Mouse (Mus musculus) layer of hippocampus, adult 2 months (tissue): ENCODE results near the gene Nnat. TPM values are rescaled to one million over a fixed set of nuclear protein-coding genes. Genes with fewer than 3 reads are reported as not detected.
"Not testable (repeated sequence)": the region's sequence is repeated elsewhere in the genome, so short reads cannot be mapped to it uniquely, and the experiment has no call there.

ENCODE experiments used
- DNase-seq, 2 experiments: peaks; one replicate each; pipeline ENCODE4 v3.0.0; 2022; ENCODE audit warnings: low spot score in 2 of 2
- H3K27ac ChIP-seq: fragments of 200-600 bp; 2 replicates; pipeline ENCODE4 v1.8.1; 2022
- H3K4me3 ChIP-seq: fragments of 200-600 bp; 2 replicates; pipeline ENCODE4 v1.8.1; 2022; ENCODE audit warnings: mild to moderate bottlenecking
- CTCF ChIP-seq: fragments of 200-600 bp; conservative IDR thresholded peaks from 2 replicates; pipeline ENCODE4 v1.8.1; 2022; ENCODE audit warnings: antibody characterized with exemption, mild to moderate bottlenecking, moderate library complexity
- microRNA-seq, 2 experiments: library from miRNA; unstranded; fragments of <30 nt; microRNA quantifications; one replicate each; pipeline ENCODE4 v1.2.0; 2021
- total RNA-seq, 2 experiments: library from RNA; stranded (reverse); gene quantifications; 2 replicates each; pipeline ENCODE4 v1.2.3; 2021

The Nnat gene
- total RNA-seq, 2 experiments from 2014 or later: 437 to 558 TPM

DNA sequence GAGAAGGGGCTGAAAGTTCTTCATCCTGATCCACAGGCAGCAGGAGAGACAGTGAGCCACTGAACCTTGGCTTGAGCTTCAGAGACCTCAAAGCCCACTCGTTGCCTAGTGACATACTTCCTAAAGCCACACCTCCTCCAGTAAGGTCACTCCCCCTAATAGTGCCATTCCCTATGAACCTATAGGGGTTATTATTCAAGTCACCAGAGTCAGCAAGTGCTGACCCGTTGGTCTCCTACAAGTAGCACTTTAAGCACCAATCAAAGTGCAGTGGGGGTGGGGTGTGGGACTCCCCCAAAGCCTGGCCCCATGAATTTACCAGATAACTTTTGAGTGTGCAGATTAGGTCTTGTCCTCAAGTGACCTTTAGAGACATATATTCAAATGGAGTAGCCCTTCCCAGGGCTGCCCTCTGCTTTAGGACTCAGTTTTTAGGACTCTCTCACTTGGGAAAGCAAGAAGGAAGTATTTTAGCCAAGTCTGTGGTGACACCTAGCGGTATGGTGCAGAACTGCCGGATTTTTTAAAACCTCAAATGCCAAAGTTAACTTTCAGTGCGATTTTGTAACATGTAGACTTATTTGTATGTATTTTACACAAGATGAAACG lies 11.4 kb downstream of the Nnat start, which contains the start of gene Blcap:
Blcap (minus strand) TSS at position 51 of the 609 bp plus-strand sequence.
- TF ChIP-seq CTCF: peak; percentile 98
- peak in 1 of 2 experiments; percentile 68 for DNase-seq
- H3K27ac ChIP-seq: no peak within 1 kb of the TSS
- H3K4me3 ChIP-seq: no peak within 1 kb of the TSS

DNA sequence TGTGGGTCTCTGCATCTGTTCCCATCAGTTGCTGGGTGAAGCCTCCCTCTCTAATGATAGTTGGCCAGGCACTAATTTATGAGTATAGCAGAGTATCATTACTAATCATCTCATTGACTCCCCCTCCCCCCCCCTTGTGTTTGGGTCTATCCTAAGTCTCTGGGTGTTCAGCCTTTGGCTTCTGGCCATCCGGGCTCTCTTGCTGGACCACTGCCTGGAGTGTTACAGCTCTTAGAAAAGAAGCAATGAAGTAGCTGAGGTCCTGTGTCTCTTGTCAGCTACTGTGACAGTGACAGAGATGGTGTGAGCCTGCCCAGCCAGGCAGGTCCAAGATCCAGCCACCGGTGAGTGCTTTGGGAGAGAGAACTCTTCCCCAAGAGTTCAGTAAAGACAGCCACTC lies 12.9 kb downstream of the Nnat start:
- Histone ChIP-seq H3K4me3 (no peak overlapping the region), H3K27ac (no peak overlapping the region)
- DNase-seq: peak in 1 of 2 experiments; percentile 3
- TF ChIP-seq CTCF: no peak

DNA sequence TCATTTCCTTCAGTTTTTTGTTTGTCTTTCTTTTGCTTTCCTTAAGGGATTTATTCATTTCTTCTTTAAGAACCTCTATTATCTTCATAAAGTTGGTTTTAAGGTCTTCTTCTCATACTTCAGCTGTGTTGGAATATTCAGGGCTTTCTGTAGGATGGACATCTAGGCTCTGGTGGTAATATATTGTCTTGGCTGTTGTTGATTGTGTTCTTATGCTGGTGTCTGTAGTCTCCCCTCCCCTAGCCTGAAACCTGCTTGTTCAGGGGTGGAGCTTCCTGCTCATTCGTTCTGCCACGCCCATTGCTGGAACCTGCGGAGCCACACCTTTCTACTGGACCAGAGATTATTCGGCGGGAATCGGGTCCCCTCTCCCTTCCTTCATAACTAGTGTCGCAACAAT lies 25.5 kb downstream of the Nnat start:
- DNase-seq, H3K27ac ChIP-seq, H3K4me3 ChIP-seq: not testable (repeated sequence)

DNA sequence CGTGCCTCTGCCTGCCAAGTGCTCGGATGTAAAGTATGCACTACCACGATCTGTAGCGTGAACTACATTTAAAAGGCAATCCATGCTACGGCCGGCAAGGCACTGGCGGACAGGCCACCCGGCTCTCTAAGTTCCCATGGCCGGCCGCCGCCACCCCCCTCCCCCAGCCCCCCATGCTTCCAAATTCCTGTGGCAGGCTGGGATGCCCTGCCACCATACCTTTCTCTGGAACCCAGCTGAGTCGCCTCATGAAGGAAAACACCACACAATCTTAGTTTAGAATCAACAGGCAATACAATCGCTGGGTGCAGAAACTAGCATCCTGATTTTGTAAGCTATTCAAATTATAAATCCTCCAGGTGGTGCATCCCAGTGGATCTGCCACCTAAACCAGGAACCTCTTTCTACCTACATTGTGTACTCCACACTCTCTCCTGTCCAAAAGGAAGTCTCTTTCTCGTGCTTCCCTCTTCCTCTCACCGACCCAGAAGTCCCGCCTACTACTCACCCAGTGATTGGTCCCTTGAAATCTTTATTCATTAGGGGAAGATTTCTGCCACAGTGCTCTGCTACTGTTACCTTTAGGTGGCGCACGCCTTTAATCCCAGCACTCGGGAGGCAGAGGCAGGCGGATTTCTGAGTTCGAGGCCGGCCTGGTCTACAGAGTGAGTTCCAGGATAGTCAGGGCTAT lies 37.1 kb downstream of the Nnat start:
- Histone ChIP-seq H3K27ac (no peak overlapping the region), H3K4me3 (no peak overlapping the region)
- TF ChIP-seq CTCF: no peak
- peak in 1 of 2 experiments; percentile 3 for DNase-seq

DNA sequence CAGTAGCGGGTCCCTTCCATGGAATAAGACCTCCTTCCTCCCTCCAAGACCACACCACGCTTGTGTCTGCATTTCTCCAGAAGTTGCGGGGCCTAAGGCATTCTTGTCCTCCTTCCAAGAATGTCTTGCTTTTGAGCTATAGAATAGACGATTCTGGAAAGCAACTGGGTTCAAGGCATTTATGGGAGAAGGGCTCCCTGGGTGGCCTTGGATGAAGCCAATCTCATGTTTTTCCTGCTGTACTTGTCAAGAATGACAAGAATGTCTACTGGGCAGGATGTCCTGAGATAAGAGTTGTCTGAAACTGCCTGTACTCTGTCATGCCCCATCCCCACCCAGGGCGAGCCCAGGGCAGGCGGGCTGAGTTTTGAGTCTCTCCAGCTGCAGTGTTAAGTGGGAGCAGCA lies 41.6 kb downstream of the Nnat start:
- Histone ChIP-seq H3K27ac (no peak overlapping the region), H3K4me3 (no peak overlapping the region)
- no peak for DNase-seq
- no peak for TF ChIP-seq CTCF

DNA sequence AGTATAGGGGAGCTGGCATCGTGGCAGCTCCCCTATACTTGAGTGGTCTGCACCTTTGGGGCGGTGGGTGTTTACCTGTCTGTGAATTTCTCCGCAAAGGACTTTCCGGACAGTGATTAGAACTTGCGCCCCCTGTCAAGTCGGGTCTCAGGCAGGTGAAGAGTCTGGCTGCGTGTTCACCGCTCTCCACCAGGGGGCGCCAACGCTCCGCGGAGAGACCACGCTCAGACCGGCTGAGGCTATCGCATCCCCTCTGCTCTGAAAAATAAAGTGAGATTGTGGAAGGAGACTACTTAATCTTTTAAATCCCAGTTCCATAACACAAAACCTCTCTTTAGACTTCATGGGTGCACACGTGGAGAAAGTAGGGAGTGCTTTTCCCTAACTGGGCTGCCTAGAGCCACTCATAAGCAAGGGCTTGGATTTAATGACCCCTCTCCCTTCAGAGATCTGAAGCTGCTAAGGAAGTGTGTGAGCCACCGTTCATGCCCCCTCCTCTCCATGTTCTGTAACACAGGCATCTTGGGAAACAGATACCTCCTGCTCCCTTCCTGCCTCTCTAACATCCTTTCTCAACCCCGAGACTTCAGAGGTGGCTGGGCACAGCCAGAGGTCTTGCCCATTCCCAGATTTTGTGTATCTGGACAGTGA lies 45.3 kb downstream of the Nnat start:
- peak; percentile 79 to 92 for DNase-seq
- TF ChIP-seq CTCF: peak; percentile 100
- no peak overlapping the region for H3K4me3 ChIP-seq
- no peak overlapping the region for H3K27ac ChIP-seq

DNA sequence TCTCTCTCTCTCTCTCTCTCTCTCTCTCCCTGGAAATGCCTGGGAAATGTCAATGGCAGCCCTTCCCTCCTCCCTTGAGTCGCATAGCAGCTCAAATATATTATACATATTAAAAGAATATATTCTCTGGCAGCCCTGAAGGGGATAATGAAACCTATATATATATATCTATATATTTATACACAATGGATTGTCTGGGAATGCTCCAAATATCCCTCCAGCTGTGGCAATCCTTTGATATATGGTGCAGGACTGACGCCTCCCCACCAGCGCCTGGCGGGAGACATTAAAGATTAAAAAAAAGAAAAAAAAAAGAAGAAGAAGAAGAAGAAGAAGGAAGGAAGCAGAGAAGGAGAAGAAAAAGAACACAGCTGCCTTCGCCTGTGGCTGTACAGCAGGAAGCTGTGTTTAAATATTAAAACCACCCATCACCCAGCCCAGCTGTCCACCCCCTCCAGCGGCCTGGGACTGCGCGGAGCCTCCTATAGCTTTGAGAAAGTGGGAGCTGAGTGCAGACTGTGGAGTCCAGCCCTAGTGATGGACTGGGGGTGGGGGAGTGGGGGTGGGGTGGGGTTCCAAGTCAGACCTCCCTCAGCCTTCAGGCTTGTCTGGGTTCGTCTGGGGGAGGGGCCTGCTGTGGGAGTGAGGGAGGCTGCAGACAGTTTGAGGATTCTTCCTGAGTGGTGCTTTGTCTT lies 47.8 kb downstream of the Nnat start:
- DNase-seq: no peak
- TF ChIP-seq CTCF: no peak
- Histone ChIP-seq H3K27ac (no peak overlapping the region), H3K4me3 (no peak overlapping the region)

DNA sequence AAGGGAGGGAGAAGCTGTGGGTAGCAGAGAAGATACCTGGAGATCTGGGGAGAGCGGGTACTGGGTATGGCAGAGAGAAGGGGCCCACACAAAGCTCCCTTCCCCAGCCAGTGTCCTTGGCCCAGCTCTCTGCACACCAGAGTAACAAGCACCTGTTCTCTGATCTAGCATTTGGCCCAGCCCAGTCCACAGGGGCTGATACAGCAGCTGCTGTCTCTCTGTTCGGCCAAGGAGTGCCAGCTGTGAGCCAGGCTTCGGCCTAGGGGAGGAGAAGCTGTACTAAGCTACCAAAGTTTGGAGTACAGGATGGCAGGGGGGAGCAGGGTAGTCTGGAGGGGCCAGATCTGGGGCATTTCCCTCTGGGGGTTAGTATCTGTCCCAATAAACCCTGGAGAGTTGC lies 51.9 kb downstream of the Nnat start:
- Histone ChIP-seq H3K27ac (no peak overlapping the region), H3K4me3 (no peak overlapping the region)
- TF ChIP-seq CTCF: no peak
- DNase-seq: no peak

Small RNAs within 50 kb of the gene (microRNA-seq; reads per million reads assigned to microRNA genes)
- gene Gm23134: 0 to 0.64 reads per million in 2 experiments

Other genes starting within 250 kb of the Nnat start
- gene Ghrh, start 212.6 kb upstream of the Nnat start, total RNA-seq: not detected
- gene Manbal, start 192.5 kb upstream of the Nnat start, total RNA-seq: 10 to 100 TPM; 52.0 to 55.7 TPM
- gene Src, start 141.6 kb upstream of the Nnat start, total RNA-seq: 100 to 1,000 TPM; 150 to 156 TPM
- 100 to 1,000 TPM; 131 to 139 TPM for gene Blcap, start 11.2 kb downstream of the Nnat start, total RNA-seq
- gene Ctnnbl1, start 177.3 kb downstream of the Nnat start, total RNA-seq: 10 to 100 TPM; 29.2 to 32.8 TPM